Mouse (Mus musculus): Measurements from ENCODE around the gene Tmcc3.

- no peak for TF ChIP-seq POLR2A (IDR thresholded peaks at IDR 0.05; ENCODE audit: low read depth, low read length)
- TF ChIP-seq CTCF (IDR thresholded peaks at IDR 0.05; ENCODE audit: extremely low read depth, insufficient read depth, insufficient read length, insufficient replicate concordance), result no peak
These were observed 215.1 kb downstream of the Tmcc3 start for GRCm38 (mm10) chr10:94526834-94527233.
